Mouse (Mus musculus): Measurements from ENCODE around the gene Usp19. TPM values are rescaled to one million over a fixed set of nuclear protein-coding genes. Genes with fewer than 3 reads are reported as not detected.

Gene Usp19
- total and polyA plus RNA-seq, 2 experiments = 24.3 to 80.5 TPM

- Histone ChIP-seq H3K79me2 (ENCODE audit: control insufficient read depth, insufficient read depth, low read length) (no peaks in the 10 kb centered on the region), H3K4me3 (ENCODE audit: insufficient read depth, low read depth, low read length) (no peak overlapping the region), H3K9ac (ENCODE audit: low read depth, low read length) (no peak overlapping the region), H3K4me1 (ENCODE audit: control insufficient read depth, insufficient read depth, low read length) (peaks cover 10% of the 10 kb centered on the region; the same call in 1 of the 2 replicates), H3K27me3 (ENCODE audit: control insufficient read depth, insufficient read depth, low read length) (no peaks in the 10 kb centered on the region), H3K27ac (replicated peaks; ENCODE audit: insufficient read depth, low read depth, low read length) (no peak overlapping the region), H3K36me3 (ENCODE audit: control insufficient read depth, insufficient read depth, low read length) (peaks cover 1% of the 10 kb centered on the region; the same call in 1 of the 2 replicates)
- WGBS = 95% methylated on average over 17 of the region's 17 CpGs
- DNase-seq (ENCODE audit: extremely low read depth, low read depth, low spot score) = no peak
- TF ChIP-seq POLR2A (IDR thresholded peaks at IDR 0.05; ENCODE audit: extremely low read depth, insufficient read depth, low read length) (no peak), CTCF (IDR thresholded peaks at IDR 0.05; ENCODE audit: low read depth, low read length) (no peak)
Observed at GRCm38 (mm10) chr9:108488403-108488802, 2.0 kb upstream of the Usp19 start.

- 97% methylated on average over 20 of the region's 20 CpGs for WGBS
- Histone ChIP-seq H3K79me2 (ENCODE audit: control insufficient read depth, insufficient read depth, low read length) (no peaks in the 10 kb centered on the region), H3K9ac (ENCODE audit: low read depth, low read length) (no peak overlapping the region), H3K27ac (replicated peaks; ENCODE audit: insufficient read depth, low read depth, low read length) (no peak overlapping the region), H3K36me3 (ENCODE audit: control insufficient read depth, insufficient read depth, low read length) (peaks cover 5% of the 10 kb centered on the region; the same call in 1 of the 2 replicates), H3K27me3 (ENCODE audit: control insufficient read depth, insufficient read depth, low read length) (no peaks in the 10 kb centered on the region), H3K4me3 (ENCODE audit: insufficient read depth, low read depth, low read length) (no peak overlapping the region), H3K4me1 (ENCODE audit: control insufficient read depth, insufficient read depth, low read length) (peaks cover 10% of the 10 kb centered on the region; the same call in 1 of the 2 replicates)
- DNase-seq (ENCODE audit: extremely low read depth, low read depth, low spot score) = no peak
- TF ChIP-seq CTCF (IDR thresholded peaks at IDR 0.05; ENCODE audit: low read depth, low read length) = no peak
- TF ChIP-seq POLR2A (IDR thresholded peaks at IDR 0.05; ENCODE audit: extremely low read depth, insufficient read depth, low read length) = no peak
Observed at GRCm38 (mm10) chr9:108489215-108489614, 1.2 kb upstream of the Usp19 start.

- DNase-seq (ENCODE audit: extremely low read depth, low read depth, low spot score) = no peak
- Histone ChIP-seq H3K9ac (ENCODE audit: low read depth, low read length) (peak overlapping the region; percentile 33), H3K27ac (replicated peaks; ENCODE audit: insufficient read depth, low read depth, low read length) (peak overlapping the region; percentile 56), H3K79me2 (ENCODE audit: control insufficient read depth, insufficient read depth, low read length) (no peaks in the 10 kb centered on the region), H3K36me3 (ENCODE audit: control insufficient read depth, insufficient read depth, low read length) (peaks cover 11% of the 10 kb centered on the region; the same call in 1 of the 2 replicates), H3K4me3 (ENCODE audit: insufficient read depth, low read depth, low read length) (peak overlapping the region; percentile 82), H3K27me3 (ENCODE audit: control insufficient read depth, insufficient read depth, low read length) (no peaks in the 10 kb centered on the region), H3K4me1 (ENCODE audit: control insufficient read depth, insufficient read depth, low read length) (peaks cover 10% of the 10 kb centered on the region; the same call in 1 of the 2 replicates)
- 69% methylated on average over 26 of the region's 26 CpGs for whole genome bisulfite sequencing
- TF ChIP-seq POLR2A (IDR thresholded peaks at IDR 0.05; ENCODE audit: extremely low read depth, insufficient read depth, low read length) (no peak), CTCF (IDR thresholded peaks at IDR 0.05; ENCODE audit: low read depth, low read length) (0 out of 2 replicates have a peak, but pooled peaks have one; percentile 1)
Observed at GRCm38 (mm10) chr9:108489702-108490558, 472 bp upstream of the Usp19 start.

GRCm38 (mm10) chr9:108491286-108491580 is 831 bp downstream of the Usp19 start:
- H3K36me3 ChIP-seq (ENCODE audit: control insufficient read depth, insufficient read depth, low read length) = peaks cover 21% of the 10 kb centered on the region

GRCm38 (mm10) chr9:108492043-108492750 is 1.8 kb downstream of the Usp19 start:
- DNase-seq (ENCODE audit: extremely low read depth, low read depth, low spot score) = peak; percentile 33
- 66% methylated on average over 16 of the region's 16 CpGs for WGBS
- no peak overlapping the region for H3K27ac ChIP-seq (replicated peaks; ENCODE audit: insufficient read depth, low read depth, low read length)

More at GRCm38 (mm10) chr9:108491286-108491580, 831 bp downstream of the Usp19 start:
- Histone ChIP-seq H3K27ac (replicated peaks; ENCODE audit: insufficient read depth, low read depth, low read length) (peak overlapping the region; percentile 72), H3K79me2 (ENCODE audit: control insufficient read depth, insufficient read depth, low read length) (no peaks in the 10 kb centered on the region), H3K9ac (ENCODE audit: low read depth, low read length) (peak overlapping the region; percentile 85), H3K4me1 (ENCODE audit: control insufficient read depth, insufficient read depth, low read length) (peaks cover 10% of the 10 kb centered on the region; the same call in 1 of the 2 replicates), H3K27me3 (ENCODE audit: control insufficient read depth, insufficient read depth, low read length) (no peaks in the 10 kb centered on the region), H3K4me3 (ENCODE audit: insufficient read depth, low read depth, low read length) (peak overlapping the region; percentile 82)
- TF ChIP-seq POLR2A (IDR thresholded peaks at IDR 0.05; ENCODE audit: extremely low read depth, insufficient read depth, low read length) = no peak
- TF ChIP-seq CTCF (IDR thresholded peaks at IDR 0.05; ENCODE audit: low read depth, low read length) = no peak
- 2% methylated on average over 12 of the region's 12 CpGs for WGBS
- no peak for DNase-seq (ENCODE audit: extremely low read depth, low read depth, low spot score)

More at GRCm38 (mm10) chr9:108492043-108492750, 1.8 kb downstream of the Usp19 start:
- no peaks in the 10 kb centered on the region for H3K27me3 ChIP-seq (ENCODE audit: control insufficient read depth, insufficient read depth, low read length)
- H3K9ac ChIP-seq (ENCODE audit: low read depth, low read length) = no peak overlapping the region; the same call in 1 of the 2 replicates
- H3K4me1 ChIP-seq (ENCODE audit: control insufficient read depth, insufficient read depth, low read length) = peaks cover 10% of the 10 kb centered on the region; the same call in 1 of the 2 replicates
- 0 out of 2 replicates have a peak overlapping the region, but pooled peaks have one; percentile 7 for H3K4me3 ChIP-seq (ENCODE audit: insufficient read depth, low read depth, low read length)
- H3K36me3 ChIP-seq (ENCODE audit: control insufficient read depth, insufficient read depth, low read length) = peaks cover 29% of the 10 kb centered on the region
- H3K79me2 ChIP-seq (ENCODE audit: control insufficient read depth, insufficient read depth, low read length) = no peaks in the 10 kb centered on the region
- TF ChIP-seq POLR2A (IDR thresholded peaks at IDR 0.05; ENCODE audit: extremely low read depth, insufficient read depth, low read length) (no peak), CTCF (IDR thresholded peaks at IDR 0.05; ENCODE audit: low read depth, low read length) (no peak)

All from liver, adult 2 months (tissue).